In genomic region chr4:125760326-125760725, GRCm38 (mm10) we compare ENCODE assay signal across 20 mouse cellular contexts.
DNase-seq lines count a peak whose midpoint lies in the region; ATAC-seq lines count a peak whose summit lies in the region.
"Had no signal": no experiment of that assay in that cellular context is flagged by ENCODE, and none has a peak within 500 bp of the region (broad histone marks: within the 10 kb centered on the region; RNA-seq: fewer than 3 reads in every experiment).

No protein-coding gene starts in this region.

- no peak overlapping the region for H3K4me2 ChIP-seq in forebrain, embryonic 11.5 days (ENCODE audit: low read depth, low read length, severe bottlenecking)
- H3K4me2 ChIP-seq in forebrain, embryonic 12.5 days = no peak overlapping the region

- H3K4me1 ChIP-seq in forebrain, embryonic 11.5 days (replicated peaks; ENCODE audit: control insufficient read depth, insufficient read depth, low read length) = no peaks in the 10 kb centered on the region
- no peaks in the 10 kb centered on the region for H3K4me1 ChIP-seq in forebrain, embryonic 12.5 days
- no peaks in the 10 kb centered on the region for H3K4me1 ChIP-seq in heart, embryonic 10.5 days

- no peaks in the 10 kb centered on the region for H3K36me3 ChIP-seq in forebrain, embryonic 11.5 days (ENCODE audit: control insufficient read depth, insufficient read depth, low read length)
- H3K36me3 ChIP-seq in forebrain, embryonic 12.5 days (replicated peaks) = no peaks in the 10 kb centered on the region
- no peaks in the 10 kb centered on the region for H3K36me3 ChIP-seq in heart, embryonic 10.5 days
- H3K36me3 ChIP-seq: G1E had no signal

- H3K27me3 ChIP-seq in forebrain, embryonic 11.5 days (ENCODE audit: control insufficient read depth, insufficient read depth, low read length) = no peaks in the 10 kb centered on the region
- no peaks in the 10 kb centered on the region for H3K27me3 ChIP-seq in forebrain, embryonic 12.5 days
- no peaks in the 10 kb centered on the region for H3K27me3 ChIP-seq in heart, embryonic 10.5 days (ENCODE audit: insufficient read depth, poor library complexity, severe bottlenecking)

- H3K9me3 ChIP-seq in forebrain, embryonic 11.5 days (ENCODE audit: control insufficient read depth, low read length) = no peaks in the 10 kb centered on the region
- no peaks in the 10 kb centered on the region for H3K9me3 ChIP-seq in forebrain, embryonic 12.5 days
- no peaks in the 10 kb centered on the region for H3K9me3 ChIP-seq in heart, embryonic 10.5 days

- ATAC-seq in forebrain, embryonic 11.5 days (replicated peaks; ENCODE audit: low FRiP score) = no peak
- ATAC-seq in forebrain, embryonic 12.5 days (ENCODE audit: low FRiP score) = no peak
- ATAC-seq: activated CD4-positive, CD25-positive, alpha-beta regulatory T cell, adult 4 months; CD4-positive, CD25-positive, alpha-beta regulatory T cell, adult 4 months; Patski had no signal

- intact Hi-C loops in heart, postnatal 36 days (cut with DNase I) = no loop called here

- H3K9ac ChIP-seq in forebrain, embryonic 11.5 days (ENCODE audit: low read length) = no peak overlapping the region
- no peak overlapping the region for H3K9ac ChIP-seq in forebrain, embryonic 12.5 days

- H3K4me3 ChIP-seq in forebrain, embryonic 11.5 days (ENCODE audit: low read depth, low read length) = no peak overlapping the region
- H3K4me3 ChIP-seq in forebrain, embryonic 12.5 days (replicated peaks) = no peak overlapping the region
- no peak overlapping the region for H3K4me3 ChIP-seq in heart, embryonic 10.5 days

- no peak overlapping the region for H3K27ac ChIP-seq in forebrain, embryonic 11.5 days (ENCODE audit: low read depth, low read length)
- H3K27ac ChIP-seq in forebrain, embryonic 12.5 days = no peak overlapping the region
- H3K27ac ChIP-seq in heart, embryonic 10.5 days = no peak overlapping the region

- WGBS in forebrain, embryonic 11.5 days = 84% methylated on average over 4 of the region's 4 CpGs
- WGBS in forebrain, embryonic 12.5 days = 92% methylated on average over 4 of the region's 4 CpGs
- WGBS in heart, embryonic 10.5 days = 86% methylated on average over 4 of the region's 4 CpGs

- peak; percentile 22 for DNase-seq in forebrain, embryonic 11.5 days (ENCODE audit: low spot score)
- DNase-seq in heart, adult 11 months = peak; percentile 76
- DNase-seq in heart, adult 9 months (ENCODE audit: low spot score in 2 of 2) = no peak
- peak; percentile 57 for DNase-seq in heart, embryonic 10.5 days (ENCODE audit: low spot score)
- DNase-seq in heart, postnatal 36 days = no peak
- DNase-seq: adrenal gland, adult 2 months; adrenal gland, adult 8-10 months; adrenal gland, postnatal 10 days; adrenal gland, postnatal 14 days; adrenal gland, postnatal 25 days; adrenal gland, postnatal 36 days; B cell, adult 2 months; cerebellum, adult 11 months; cerebellum, adult 11-12 months; cerebellum, adult 18-20 months had no signal

Comparison
In these comparisons a context has a peak if more than half of its experiments do, and no peak if none do; other contexts are left out.
1. DNase-seq: peak in forebrain, embryonic 11.5 days (single experiment), heart, adult 11 months (single experiment) and heart, embryonic 10.5 days (single experiment); none in heart, adult 9 months (0 of 2) and heart, postnatal 36 days (0 of 2).